Mouse (Mus musculus): ENCODE measurements around the gene Otub2.

Gene Otub2

DNA sequence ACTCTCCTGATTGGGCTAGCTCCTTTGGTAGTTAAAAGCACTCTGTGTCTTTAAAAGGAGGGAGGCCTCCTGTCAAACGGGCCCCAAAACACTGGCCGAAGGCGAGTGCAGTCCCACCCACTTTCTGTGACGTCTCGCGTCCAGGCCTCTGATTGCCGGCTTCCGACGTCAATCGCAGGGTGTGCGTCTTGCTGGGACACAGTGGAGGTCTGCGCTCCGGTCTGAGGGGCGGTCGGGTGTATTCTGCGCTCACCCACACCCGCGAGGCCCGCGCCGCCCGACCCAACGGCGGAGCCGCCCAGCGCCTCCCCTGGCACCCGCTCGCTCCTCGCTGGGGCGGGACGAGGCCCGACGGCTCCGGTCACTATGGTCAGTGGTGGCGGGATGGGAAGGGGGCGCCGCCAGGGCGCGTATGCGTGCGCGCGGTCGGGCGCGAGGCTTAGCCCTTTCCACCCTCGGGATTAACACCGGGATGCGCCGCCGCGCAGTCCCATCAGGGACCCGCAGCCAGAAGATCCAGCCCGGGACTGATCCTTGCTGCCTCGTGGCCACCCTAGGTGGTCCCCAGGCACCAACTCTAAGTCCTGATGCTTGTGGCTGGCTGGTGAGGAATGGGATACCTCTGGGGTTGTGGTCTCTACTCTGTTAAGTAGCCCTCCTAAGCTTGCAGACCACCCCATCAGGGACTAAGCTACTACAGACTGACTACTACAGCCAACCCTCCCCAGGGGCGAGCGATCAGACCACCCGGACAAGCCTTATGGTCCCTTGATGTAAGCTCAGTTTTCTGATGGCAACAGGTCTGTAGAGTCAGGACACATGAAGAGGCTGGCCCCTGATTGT is at the start of gene Otub2:
Gene Otub2 (plus strand): TSS at position 178 of the 843 bp plus-strand sequence.
- peak; percentile 93 for DNase-seq (ENCODE audit: low read depth, low spot score)

- DNase-seq (ENCODE audit: low read depth, low spot score): no peak
These were observed 47.3 kb upstream of the Otub2 start for GRCm38 (mm10) chr12:103341212-103341611.

DNA sequence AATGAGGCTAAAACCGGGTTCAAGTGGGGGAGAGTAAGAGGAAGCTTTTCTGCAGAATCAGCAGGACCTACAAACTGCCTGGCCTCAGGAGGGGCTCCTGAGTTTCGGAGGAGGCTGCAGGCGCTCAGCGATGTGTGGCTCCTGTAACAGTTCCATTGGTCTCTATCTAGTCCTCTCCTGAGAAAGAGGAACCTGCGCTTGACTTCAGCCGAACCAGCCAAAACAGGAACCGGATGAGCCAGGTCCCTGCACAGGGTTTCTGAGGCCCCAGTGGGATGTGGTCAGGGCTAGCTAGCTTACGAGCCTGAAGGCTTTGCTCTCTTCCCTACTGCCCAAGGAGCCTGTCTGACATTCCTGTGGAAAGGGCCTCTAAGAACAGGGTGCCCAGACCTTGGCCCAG is 45.0 kb upstream of the Otub2 start:
- DNase-seq (ENCODE audit: low read depth, low spot score): no peak

GRCm38 (mm10) chr12:103344934-103345333 is 43.5 kb upstream of the Otub2 start:
- DNase-seq (ENCODE audit: low read depth, low spot score): no peak

DNA sequence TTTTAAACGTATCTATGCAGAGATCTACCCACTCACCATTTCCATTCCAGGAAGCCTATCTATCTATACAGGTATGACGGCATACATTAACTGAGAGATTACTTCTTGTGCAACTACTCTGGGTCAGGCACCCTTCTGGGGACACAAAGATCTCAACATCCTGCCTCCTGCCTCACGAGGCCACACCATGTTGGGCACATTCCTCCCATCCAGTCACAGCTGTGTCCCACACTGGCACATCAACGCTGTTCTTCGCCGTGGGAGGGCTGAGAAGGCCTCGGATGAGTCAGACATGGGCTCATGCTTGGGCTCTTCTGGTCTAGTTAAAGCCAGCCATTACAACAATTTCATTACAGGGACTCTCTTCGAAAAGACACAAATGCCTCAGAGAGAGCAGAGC is 41.5 kb upstream of the Otub2 start:
- no peak for DNase-seq (ENCODE audit: low read depth, low spot score)

GRCm38 (mm10) chr12:103347406-103347805 is 41.1 kb upstream of the Otub2 start:
- no peak for DNase-seq (ENCODE audit: low read depth, low spot score)

GRCm38 (mm10) chr12:103348506-103348905 is 40.0 kb upstream of the Otub2 start:
- peak; percentile 78 for DNase-seq (ENCODE audit: low read depth, low spot score)

- no peak for DNase-seq (ENCODE audit: low read depth, low spot score)
These were observed 35.7 kb upstream of the Otub2 start for GRCm38 (mm10) chr12:103352735-103353134.

GRCm38 (mm10) chr12:103353538-103353937 is 34.9 kb upstream of the Otub2 start:
- no peak for DNase-seq (ENCODE audit: low read depth, low spot score)

DNA sequence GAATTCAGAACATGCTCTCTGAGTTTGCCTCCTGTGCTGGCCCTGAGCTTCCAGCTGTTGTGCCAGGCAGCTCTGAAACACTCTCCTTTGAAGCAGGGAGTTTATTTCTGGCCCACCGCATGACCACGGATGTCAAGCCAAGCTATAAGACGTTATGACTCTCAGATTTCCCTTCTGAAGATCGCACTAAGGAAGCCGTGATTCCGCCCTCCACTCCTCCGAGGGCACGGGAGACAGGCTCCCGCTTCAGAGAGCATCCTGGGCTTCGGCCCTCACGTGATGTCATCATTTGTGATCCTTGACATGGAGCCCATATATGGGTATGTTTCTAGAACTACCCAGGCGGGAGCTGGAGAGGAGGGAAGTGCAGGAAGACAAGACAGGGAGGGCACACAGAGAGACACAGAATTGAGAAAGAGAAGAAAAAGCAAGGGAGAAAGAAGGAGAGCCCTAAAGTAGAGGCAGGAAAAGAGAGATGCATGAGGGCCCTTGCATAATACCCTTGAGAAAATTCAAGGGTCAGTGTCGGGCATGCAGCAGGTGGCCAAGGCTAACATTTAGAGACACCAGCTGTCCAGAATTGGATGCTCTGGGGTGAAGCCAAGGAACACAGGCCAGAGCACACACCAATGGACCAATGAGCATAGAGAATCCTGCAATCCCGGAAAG is 32.6 kb upstream of the Otub2 start, which contains the start of gene Asb2:
Gene Asb2 (minus strand): TSS at position 256 of the 669 bp plus-strand sequence.
- no peak for DNase-seq (ENCODE audit: low read depth, low spot score)

- no peak for DNase-seq (ENCODE audit: low read depth, low spot score)
These were observed 32.1 kb upstream of the Otub2 start for GRCm38 (mm10) chr12:103356415-103356748.

GRCm38 (mm10) chr12:103358216-103358615 is 30.3 kb upstream of the Otub2 start:
- DNase-seq (ENCODE audit: low read depth, low spot score): no peak

GRCm38 (mm10) chr12:103358951-103359801 is 29.3 kb upstream of the Otub2 start:
- no peak for DNase-seq (ENCODE audit: low read depth, low spot score)

DNA sequence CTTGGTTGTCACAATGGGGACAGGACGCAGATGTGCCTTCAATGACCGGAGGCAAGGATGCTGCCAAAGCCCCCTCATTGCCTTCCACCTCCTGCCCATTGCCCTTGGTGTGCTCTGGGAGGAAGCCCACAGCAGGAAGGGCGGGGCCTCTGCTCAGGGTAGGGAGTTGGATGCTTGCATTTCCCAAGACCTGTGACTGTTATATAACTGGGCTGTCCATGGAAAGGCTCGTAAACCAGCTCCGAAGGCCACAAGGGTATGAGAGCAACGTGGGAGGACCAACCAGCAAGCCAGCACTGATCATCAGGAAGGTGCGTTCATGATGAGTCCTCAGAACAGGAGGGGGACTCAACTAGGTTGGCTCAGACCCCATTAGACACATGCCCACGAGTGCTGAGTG is 27.7 kb upstream of the Otub2 start:
- DNase-seq (ENCODE audit: low read depth, low spot score): no peak

DNA sequence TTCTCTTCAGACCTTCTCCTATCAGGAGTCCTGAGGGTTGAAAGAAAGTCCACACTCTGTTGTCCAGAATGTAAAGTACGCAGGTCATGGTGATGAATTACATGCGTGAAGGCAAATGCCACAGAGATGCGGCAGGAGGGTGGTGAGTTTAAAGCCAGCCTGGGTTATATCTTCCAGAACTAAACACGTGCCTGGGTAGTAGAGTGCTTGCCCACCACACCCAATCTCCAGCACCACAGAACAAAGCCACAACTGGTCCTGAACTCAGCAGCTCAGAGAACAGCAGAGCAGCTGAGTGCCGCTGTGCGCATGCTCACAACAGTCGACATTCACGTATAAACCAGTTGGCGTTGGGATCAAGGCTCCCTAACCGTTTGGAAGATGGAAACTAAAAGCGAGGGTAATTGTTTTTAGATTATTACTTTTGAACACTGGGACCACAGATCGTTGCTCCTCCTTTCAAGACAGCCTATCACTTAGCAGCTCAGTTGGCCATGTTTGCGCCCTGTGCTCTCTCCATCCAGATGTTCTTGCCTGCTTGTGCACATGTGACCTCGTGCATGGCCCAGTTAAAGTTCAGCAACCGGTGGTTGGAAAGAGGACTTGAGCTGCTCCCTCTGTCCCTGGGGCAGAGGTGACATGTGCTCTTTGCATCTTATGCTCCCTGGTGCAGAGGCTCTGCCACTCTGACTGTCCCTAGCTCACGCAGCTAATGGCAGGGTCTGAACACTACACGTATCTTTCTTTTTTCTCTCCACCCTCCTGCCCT is 26.8 kb upstream of the Otub2 start:
- DNase-seq (ENCODE audit: low read depth, low spot score): no peak

- no peak for DNase-seq (ENCODE audit: low read depth, low spot score)
These were observed 26.1 kb upstream of the Otub2 start for GRCm38 (mm10) chr12:103362336-103362735.

- no peak for DNase-seq (ENCODE audit: low read depth, low spot score)
These were observed 21.3 kb upstream of the Otub2 start for GRCm38 (mm10) chr12:103367171-103367570.

GRCm38 (mm10) chr12:103367620-103368325 is 20.7 kb upstream of the Otub2 start:
- DNase-seq (ENCODE audit: low read depth, low spot score): peak; percentile 61

GRCm38 (mm10) chr12:103368326-103368669 is 20.2 kb upstream of the Otub2 start:
- no peak for DNase-seq (ENCODE audit: low read depth, low spot score)

DNA sequence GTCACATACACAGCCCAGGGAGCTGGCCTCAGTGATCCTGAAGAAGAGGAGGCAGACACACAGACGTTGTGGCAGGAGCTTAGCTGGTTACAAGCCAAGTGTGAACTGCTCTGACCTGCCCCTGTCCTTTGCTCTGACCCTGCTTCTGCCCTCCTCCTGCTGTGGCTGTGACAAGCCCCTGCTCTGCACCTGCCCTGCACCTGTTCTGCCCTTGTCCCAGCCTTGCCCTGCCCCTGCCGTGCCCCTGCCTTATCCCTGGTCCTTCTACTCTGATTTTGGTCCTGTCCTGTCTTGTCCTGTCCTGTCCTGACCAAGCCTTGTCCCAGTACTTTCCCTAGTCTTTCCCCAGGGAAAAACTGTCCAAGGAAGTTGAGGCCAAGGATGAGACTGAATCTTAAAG is 19.7 kb upstream of the Otub2 start:
- no peak for DNase-seq (ENCODE audit: low read depth, low spot score)

- DNase-seq (ENCODE audit: low read depth, low spot score): no peak
These were observed 17.6 kb upstream of the Otub2 start for GRCm38 (mm10) chr12:103370861-103371260.
